Mouse (Mus musculus): ENCODE data around the gene Cobl. TPM values are rescaled to one million over a fixed set of nuclear protein-coding genes. Genes with fewer than 3 reads are reported as not detected.

The Cobl gene
- total and polyA plus RNA-seq, 2 experiments from 2014 or later = 11.4 to 17.8 TPM

GRCm38 (mm10) chr11:12458392-12458791 lies 6.4 kb downstream of the Cobl start:
- H3K4me2 ChIP-seq (ENCODE audit: low read depth, low read length) = no peak overlapping the region
- peaks cover 2% of the 10 kb centered on the region; the same call in 1 of the 2 replicates for H3K4me1 ChIP-seq (ENCODE audit: insufficient read depth, low read length)
- H3K9ac ChIP-seq (replicated peaks; ENCODE audit: low read length) = no peak overlapping the region
- no peak overlapping the region for H3K27ac ChIP-seq
- H3K9me3 ChIP-seq (ENCODE audit: low read length) = no peaks in the 10 kb centered on the region
- no peak for TF ChIP-seq CTCF (IDR thresholded peaks at IDR 0.05; ENCODE audit: low read depth)
- peaks cover under 1% of the 10 kb centered on the region; the same call in 1 of the 2 replicates for H3K27me3 ChIP-seq (ENCODE audit: insufficient read depth, low read length)
- H3K36me3 ChIP-seq (ENCODE audit: insufficient read depth, low read length) = no peaks in the 10 kb centered on the region
- DNase-seq (ENCODE audit: low spot score) (no peak), ATAC-seq (no peak)
- H3K4me3 ChIP-seq (ENCODE audit: low read length) = no peak overlapping the region
- WGBS = 78% methylated on average over 2 of the region's 2 CpGs

GRCm38 (mm10) chr11:12448101-12448500 lies 16.7 kb downstream of the Cobl start:
- ATAC-seq (no peak), DNase-seq (ENCODE audit: low spot score) (no peak)
- Histone ChIP-seq H3K9ac (replicated peaks; ENCODE audit: low read length) (no peak overlapping the region), H3K36me3 (ENCODE audit: insufficient read depth, low read length) (no peaks in the 10 kb centered on the region), H3K9me3 (ENCODE audit: low read length) (no peaks in the 10 kb centered on the region), H3K27ac (no peak overlapping the region), H3K4me2 (ENCODE audit: low read depth, low read length) (no peak overlapping the region), H3K27me3 (ENCODE audit: insufficient read depth, low read length) (no peaks in the 10 kb centered on the region), H3K4me1 (ENCODE audit: insufficient read depth, low read length) (no peaks in the 10 kb centered on the region), H3K4me3 (ENCODE audit: low read length) (no peak overlapping the region)
- TF ChIP-seq CTCF (IDR thresholded peaks at IDR 0.05; ENCODE audit: low read depth) = no peak
- 93% methylated on average over 3 of the region's 3 CpGs for WGBS

GRCm38 (mm10) chr11:12445222-12445621 lies 19.5 kb downstream of the Cobl start:
- no peaks in the 10 kb centered on the region for H3K4me1 ChIP-seq (ENCODE audit: insufficient read depth, low read length)
- ATAC-seq (no peak), DNase-seq (ENCODE audit: low spot score) (no peak)
- H3K36me3 ChIP-seq (ENCODE audit: insufficient read depth, low read length) = no peaks in the 10 kb centered on the region
- no peak overlapping the region for H3K4me3 ChIP-seq (ENCODE audit: low read length)
- no peaks in the 10 kb centered on the region for H3K27me3 ChIP-seq (ENCODE audit: insufficient read depth, low read length)
- no peaks in the 10 kb centered on the region for H3K9me3 ChIP-seq (ENCODE audit: low read length)
- H3K9ac ChIP-seq (replicated peaks; ENCODE audit: low read length) = no peak overlapping the region
- 55% methylated on average over 2 of the region's 2 CpGs for WGBS
- no peak for TF ChIP-seq CTCF (IDR thresholded peaks at IDR 0.05; ENCODE audit: low read depth)
- no peak overlapping the region for H3K4me2 ChIP-seq (ENCODE audit: low read depth, low read length)
- no peak overlapping the region for H3K27ac ChIP-seq

- ATAC-seq = no peak
- no peak overlapping the region for H3K4me3 ChIP-seq (ENCODE audit: low read length)
- H3K4me1 ChIP-seq (ENCODE audit: insufficient read depth, low read length) = no peaks in the 10 kb centered on the region
- no peak overlapping the region for H3K27ac ChIP-seq
- no peak for TF ChIP-seq CTCF (IDR thresholded peaks at IDR 0.05; ENCODE audit: low read depth)
- H3K4me2 ChIP-seq (ENCODE audit: low read depth, low read length) = no peak overlapping the region
- WGBS = 76% methylated on average over 2 of the region's 2 CpGs
- no peak for DNase-seq (ENCODE audit: low spot score)
- H3K36me3 ChIP-seq (ENCODE audit: insufficient read depth, low read length) = no peaks in the 10 kb centered on the region
- no peaks in the 10 kb centered on the region for H3K9me3 ChIP-seq (ENCODE audit: low read length)
- H3K27me3 ChIP-seq (ENCODE audit: insufficient read depth, low read length) = no peaks in the 10 kb centered on the region
- no peak overlapping the region for H3K9ac ChIP-seq (replicated peaks; ENCODE audit: low read length)
These were observed 20.5 kb downstream of the Cobl start for GRCm38 (mm10) chr11:12444215-12444614.

- Histone ChIP-seq H3K27ac (no peak overlapping the region), H3K27me3 (ENCODE audit: insufficient read depth, low read length) (no peaks in the 10 kb centered on the region), H3K4me3 (ENCODE audit: low read length) (no peak overlapping the region), H3K36me3 (ENCODE audit: insufficient read depth, low read length) (no peaks in the 10 kb centered on the region), H3K9me3 (ENCODE audit: low read length) (no peaks in the 10 kb centered on the region), H3K9ac (replicated peaks; ENCODE audit: low read length) (no peak overlapping the region), H3K4me2 (ENCODE audit: low read depth, low read length) (no peak overlapping the region), H3K4me1 (ENCODE audit: insufficient read depth, low read length) (no peaks in the 10 kb centered on the region)
- WGBS = 56% methylated on average over 4 of the region's 4 CpGs
- no peak for TF ChIP-seq CTCF (IDR thresholded peaks at IDR 0.05; ENCODE audit: low read depth)
- DNase-seq (ENCODE audit: low spot score) (no peak), ATAC-seq (no peak)
These were observed 21.1 kb downstream of the Cobl start for GRCm38 (mm10) chr11:12443614-12444013.

GRCm38 (mm10) chr11:12443185-12443584 lies 21.6 kb downstream of the Cobl start:
- no peaks in the 10 kb centered on the region for H3K4me1 ChIP-seq (ENCODE audit: insufficient read depth, low read length)
- no peaks in the 10 kb centered on the region for H3K9me3 ChIP-seq (ENCODE audit: low read length)
- no peak for TF ChIP-seq CTCF (IDR thresholded peaks at IDR 0.05; ENCODE audit: low read depth)
- ATAC-seq (no peak), DNase-seq (ENCODE audit: low spot score) (no peak)
- no peaks in the 10 kb centered on the region for H3K27me3 ChIP-seq (ENCODE audit: insufficient read depth, low read length)
- H3K9ac ChIP-seq (replicated peaks; ENCODE audit: low read length) = no peak overlapping the region
- no peak overlapping the region for H3K27ac ChIP-seq
- H3K4me3 ChIP-seq (ENCODE audit: low read length) = no peak overlapping the region
- H3K4me2 ChIP-seq (ENCODE audit: low read depth, low read length) = no peak overlapping the region
- 71% methylated on average over 5 of the region's 5 CpGs for WGBS
- no peaks in the 10 kb centered on the region for H3K36me3 ChIP-seq (ENCODE audit: insufficient read depth, low read length)

- no peaks in the 10 kb centered on the region for H3K4me1 ChIP-seq (ENCODE audit: insufficient read depth, low read length)
- no peak overlapping the region for H3K4me2 ChIP-seq (ENCODE audit: low read depth, low read length)
- ATAC-seq (no peak), DNase-seq (ENCODE audit: low spot score) (no peak)
- no peak overlapping the region for H3K9ac ChIP-seq (replicated peaks; ENCODE audit: low read length)
- no peaks in the 10 kb centered on the region for H3K9me3 ChIP-seq (ENCODE audit: low read length)
- H3K27ac ChIP-seq = no peak overlapping the region
- no peak for TF ChIP-seq CTCF (IDR thresholded peaks at IDR 0.05; ENCODE audit: low read depth)
- WGBS = 82% methylated on average over 4 of the region's 4 CpGs
- no peaks in the 10 kb centered on the region for H3K36me3 ChIP-seq (ENCODE audit: insufficient read depth, low read length)
- H3K4me3 ChIP-seq (ENCODE audit: low read length) = no peak overlapping the region
- no peaks in the 10 kb centered on the region for H3K27me3 ChIP-seq (ENCODE audit: insufficient read depth, low read length)
These were observed 22.5 kb downstream of the Cobl start for GRCm38 (mm10) chr11:12442283-12442682.
